In genomic region chr15:102743996-102744395, GRCm38 (mm10) we compare ENCODE assay signal across 11 mouse cellular contexts. TPM values are rescaled to one million over a fixed set of nuclear protein-coding genes. Genes with fewer than 3 reads are reported as not detected.
A peak's percentile ranks its signal among the peaks of the same experiment; 100 is the strongest.
DNase-seq lines count a peak whose midpoint lies in the region; ATAC-seq and TF ChIP-seq lines count a peak whose summit lies in the region.
"Had no signal": no experiment of that assay in that cellular context is flagged by ENCODE, and none has a peak within 500 bp of the region (broad histone marks: within the 10 kb centered on the region; RNA-seq: fewer than 3 reads in every experiment).

No protein-coding gene starts in this region.

- no peak overlapping the region for H3K27ac ChIP-seq in embryonic facial prominence, embryonic 11.5 days (replicated peaks; ENCODE audit: low read depth, low read length)
- H3K27ac ChIP-seq in neural tube, embryonic 12.5 days: peak overlapping the region; percentile 82
- H3K27ac ChIP-seq in thymus, adult 2 months (ENCODE audit: control insufficient read depth, insufficient read depth, low read length): no peak overlapping the region
- no peak overlapping the region for H3K27ac ChIP-seq in gastrocnemius, adult 2 months
- H3K27ac ChIP-seq: limb, embryonic 15.5 days had no signal

- DNase-seq in layer of hippocampus, adult 8-10 months (ENCODE audit: low spot score in 2 of 2): peak; percentile 39 to 61
- DNase-seq in layer of hippocampus, adult 11-12 months (ENCODE audit: low spot score): no peak
- DNase-seq in embryonic facial prominence, embryonic 11.5 days (ENCODE audit: low spot score): peak; percentile 58
- peak; percentile 34 to 43 for DNase-seq in layer of hippocampus, postnatal 25 days (ENCODE audit: extremely low spot score in 1 of 2, low spot score in 1 of 2)
- no peak for DNase-seq in thymus, adult 2 months
- no peak for DNase-seq in gastrocnemius, adult 2 months
- DNase-seq: heart, postnatal 4 days had no signal

- TF ChIP-seq CTCF in thymus, adult 2 months (IDR thresholded peaks at IDR 0.05; ENCODE audit: borderline replicate concordance, control insufficient read depth, extremely low read depth, insufficient read depth, low read length, poor library complexity): no peak
- no peak for TF ChIP-seq CTCF in gastrocnemius, adult 2 months (IDR thresholded peaks at IDR 0.05)

- no peak for TF ChIP-seq POLR2A in thymus, adult 2 months (IDR thresholded peaks at IDR 0.05; ENCODE audit: control insufficient read depth, extremely low read depth, insufficient read depth, low read length, poor library complexity)

- H3K9ac ChIP-seq in embryonic facial prominence, embryonic 11.5 days (replicated peaks; ENCODE audit: low read length): peak overlapping the region; percentile 22; the same call in 1 of the 2 replicates
- peak overlapping the region; percentile 49 for H3K9ac ChIP-seq in neural tube, embryonic 12.5 days
- H3K9ac ChIP-seq: limb, embryonic 15.5 days had no signal

- no peaks in the 10 kb centered on the region for H3K9me3 ChIP-seq in embryonic facial prominence, embryonic 11.5 days (replicated peaks; ENCODE audit: control insufficient read depth, low read length)
- no peaks in the 10 kb centered on the region for H3K9me3 ChIP-seq in neural tube, embryonic 12.5 days
- H3K9me3 ChIP-seq: limb, embryonic 15.5 days; megakaryocyte, embryonic 14.5 days had no signal

- H3K4me3 ChIP-seq in embryonic facial prominence, embryonic 11.5 days (ENCODE audit: low read depth, low read length): no peak overlapping the region
- peak overlapping the region; percentile 2; the same call in 1 of the 2 replicates for H3K4me3 ChIP-seq in neural tube, embryonic 12.5 days
- no peak overlapping the region for H3K4me3 ChIP-seq in thymus, adult 2 months (ENCODE audit: control insufficient read depth, insufficient read depth, low read length)
- no peak overlapping the region for H3K4me3 ChIP-seq in gastrocnemius, adult 2 months
- H3K4me3 ChIP-seq: limb, embryonic 15.5 days; megakaryocyte, embryonic 14.5 days had no signal

- intact Hi-C loops in gastrocnemius, adult 2 months (cut with DNase I): no loop called here

- no peak overlapping the region for H3K4me2 ChIP-seq in embryonic facial prominence, embryonic 11.5 days (ENCODE audit: low read depth, low read length)
- H3K4me2 ChIP-seq in neural tube, embryonic 12.5 days (replicated peaks): peak overlapping the region; percentile 44
- H3K4me2 ChIP-seq: limb, embryonic 15.5 days had no signal

- H3K27me3 ChIP-seq in embryonic facial prominence, embryonic 11.5 days (ENCODE audit: control insufficient read depth, insufficient read depth, low read length): peaks cover 54% of the 10 kb centered on the region
- peaks cover 51% of the 10 kb centered on the region for H3K27me3 ChIP-seq in neural tube, embryonic 12.5 days (replicated peaks)
- H3K27me3 ChIP-seq in thymus, adult 2 months (ENCODE audit: control insufficient read depth, insufficient read depth, low read length): peaks cover 26% of the 10 kb centered on the region

- no peaks in the 10 kb centered on the region for H3K36me3 ChIP-seq in embryonic facial prominence, embryonic 11.5 days (replicated peaks; ENCODE audit: control insufficient read depth, insufficient read depth, low read depth, low read length)
- no peaks in the 10 kb centered on the region for H3K36me3 ChIP-seq in neural tube, embryonic 12.5 days
- H3K36me3 ChIP-seq in thymus, adult 2 months (ENCODE audit: control insufficient read depth, insufficient read depth, low read length): no peaks in the 10 kb centered on the region
- H3K36me3 ChIP-seq: limb, embryonic 15.5 days had no signal

- peak; percentile 58; the same call in 1 of the 2 replicates for ATAC-seq in embryonic facial prominence, embryonic 11.5 days (replicated peaks; ENCODE audit: insufficient number of reproducible peaks, low FRiP score, low TSS enrichment, low read depth)
- peak; percentile 67 for ATAC-seq in neural tube, embryonic 12.5 days (ENCODE audit: low FRiP score, low read depth)
- no peak for ATAC-seq in inflammation-experienced regulatory T-cells, adult 6 months

- 1% methylated on average over 14 of the region's 14 CpGs for WGBS in embryonic facial prominence, embryonic 11.5 days
- WGBS in neural tube, embryonic 12.5 days: 1% methylated on average over 14 of the region's 14 CpGs
- WGBS in thymus, adult 2 months: 8% methylated on average over 14 of the region's 14 CpGs

- peaks cover 6% of the 10 kb centered on the region; the same call in 1 of the 2 replicates for H3K4me1 ChIP-seq in embryonic facial prominence, embryonic 11.5 days (ENCODE audit: control insufficient read depth, insufficient read depth, low read length)
- H3K4me1 ChIP-seq in neural tube, embryonic 12.5 days: peaks cover 55% of the 10 kb centered on the region
- H3K4me1 ChIP-seq in thymus, adult 2 months (replicated peaks; ENCODE audit: control insufficient read depth, insufficient read depth, low read length): peaks cover 3% of the 10 kb centered on the region; the same call in 1 of the 2 replicates

RNA-seq across cellular contexts. Expression of gene Calcoco1, which starts 22.0 kb away (rescaled TPM):
- total RNA-seq in layer of hippocampus, adult 8-10 months (2022): 10 to 100 TPM; 87.2 to 96.6 (median 91.0) TPM
- 32.2 and 34.0 TPM in 2 replicates for polyA plus RNA-seq in embryonic facial prominence, embryonic 11.5 days (2014; fragmentation: Nextera tagmentation; extraction: Ambion mirVana)
- total RNA-seq in layer of hippocampus, postnatal 25 days (2021): 10 to 100 TPM; 85.8 to 91.4 TPM
- polyA plus RNA-seq in neural tube, embryonic 12.5 days (2016; fragmentation: Nextera tagmentation; extraction: Ambion mirVana): 39.1 and 47.3 TPM in 2 replicates
- polyA plus RNA-seq in thymus, adult 2 months (2012; rRNA removed): 74.7 and 77.5 TPM in 2 replicates
- total RNA-seq in gastrocnemius, adult 2 months (2021): 10 to 100 TPM; 67.7 to 70.2 TPM
- 10 to 100 TPM; 22.0 to 43.9 (median 37.8) TPM for polyA plus RNA-seq in inflammation-experienced regulatory T-cells, adult 6 months (2017; shearing (Covaris generic))

Comparison
In these comparisons a context has a peak if more than half of its experiments do, and no peak if none do; other contexts are left out.
1. DNase-seq: peak in layer of hippocampus, adult 8-10 months (2 of 2), embryonic facial prominence, embryonic 11.5 days (single experiment) and layer of hippocampus, postnatal 25 days (2 of 2); none in layer of hippocampus, adult 11-12 months (single experiment), thymus, adult 2 months (single experiment) and gastrocnemius, adult 2 months (single experiment).